Mouse (Mus musculus): ENCODE measurements around the gene Sntb2. TPM values are rescaled to one million over a fixed set of nuclear protein-coding genes. Genes with fewer than 3 reads are reported as not detected.

The Sntb2 gene
- total RNA-seq, 2 experiments from 2014 or later: 16.9 to 20.9 TPM

DNA sequence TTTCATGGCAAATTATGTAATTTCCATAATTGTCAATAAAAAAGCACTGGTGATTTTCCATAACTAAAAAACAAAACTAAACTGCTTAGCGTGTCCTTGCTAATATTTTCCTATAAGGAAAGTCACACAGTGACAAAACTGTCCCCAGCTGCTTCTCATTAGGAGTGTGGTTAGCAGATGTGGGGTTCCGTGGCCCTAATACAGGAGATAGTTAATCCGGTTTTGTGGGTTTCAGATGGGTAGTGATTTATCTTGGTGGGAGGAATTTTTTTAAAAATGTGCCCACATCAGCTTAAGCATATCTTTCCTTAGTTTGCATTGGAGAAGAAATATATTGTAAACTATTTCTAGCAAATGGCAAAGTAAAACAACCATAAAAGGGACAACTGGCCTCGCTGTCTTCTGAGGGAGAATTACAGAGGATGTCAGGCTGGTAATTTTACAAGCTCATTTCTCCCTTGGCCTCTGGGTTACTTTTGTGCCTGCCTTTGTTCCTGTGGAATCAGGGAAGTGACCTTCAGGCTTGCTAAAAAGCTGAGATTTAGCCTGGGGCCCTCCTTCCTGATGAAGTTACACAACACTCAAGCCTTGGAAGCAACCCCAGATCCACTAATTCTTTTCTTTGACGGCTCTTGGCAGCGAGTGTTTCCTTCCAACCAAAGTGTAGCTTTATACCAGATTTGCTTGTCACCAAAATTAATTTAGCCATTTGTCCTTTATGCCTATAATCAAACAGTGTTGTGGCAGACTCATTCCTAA lies 6.2 kb upstream of the Sntb2 start:
- peak in 1 of 2 experiments; percentile 49 for DNase-seq (ENCODE audit: low spot score in 2 of 2)

DNA sequence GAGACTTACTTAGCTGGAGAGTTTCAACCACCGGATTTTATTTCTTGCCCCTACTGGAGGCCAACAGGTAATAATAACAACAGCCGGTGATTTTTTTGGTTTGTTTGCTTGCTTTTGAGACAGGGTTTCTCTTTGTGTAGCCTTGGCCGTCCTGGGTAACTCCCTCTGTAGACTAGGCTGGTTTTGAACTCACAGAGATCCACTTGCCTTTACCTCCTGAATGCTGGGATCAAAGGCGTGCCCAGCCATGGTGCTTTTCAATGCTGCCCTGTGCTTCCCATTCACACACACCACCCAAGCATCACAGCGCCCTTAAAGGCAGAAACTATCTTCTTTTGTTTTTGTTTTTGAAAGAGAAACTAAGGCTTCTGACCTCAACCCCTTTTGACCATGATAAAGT lies 5.6 kb upstream of the Sntb2 start:
- no peak for DNase-seq (ENCODE audit: low spot score in 2 of 2)

DNA sequence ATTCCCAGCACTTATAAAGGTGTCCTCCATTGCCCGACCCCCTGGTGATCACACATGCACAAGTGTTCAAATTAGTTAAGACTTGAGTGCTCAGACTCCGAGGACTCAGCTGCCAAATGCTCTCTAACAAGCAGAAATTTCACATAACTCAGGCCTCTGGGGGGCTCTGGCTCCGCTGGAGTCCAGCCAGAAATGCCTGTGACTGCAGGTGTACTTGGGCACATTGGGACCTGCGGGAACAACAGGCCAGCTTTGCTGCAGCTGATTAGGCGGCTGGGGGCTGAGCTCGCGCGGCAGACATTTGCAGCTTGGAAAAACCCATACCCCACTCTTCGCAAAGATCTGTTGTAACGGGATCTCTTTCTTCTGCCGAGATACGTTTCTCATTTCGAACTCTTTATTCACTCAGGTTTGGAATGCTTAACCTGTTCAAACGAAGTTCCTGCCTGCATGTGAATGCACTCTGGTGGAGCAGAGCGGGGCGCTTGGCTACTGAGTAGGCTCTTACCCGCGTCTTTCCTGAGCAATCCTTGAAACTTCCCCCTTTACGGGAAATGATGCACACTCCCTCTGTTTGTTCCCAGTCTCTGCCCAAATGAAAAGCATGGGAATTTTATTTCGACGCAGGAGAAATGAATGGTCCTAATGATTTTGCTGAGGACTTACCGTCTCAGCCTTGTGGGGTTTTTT lies 3.0 kb upstream of the Sntb2 start:
- no peak for DNase-seq (ENCODE audit: low spot score in 2 of 2)

DNA sequence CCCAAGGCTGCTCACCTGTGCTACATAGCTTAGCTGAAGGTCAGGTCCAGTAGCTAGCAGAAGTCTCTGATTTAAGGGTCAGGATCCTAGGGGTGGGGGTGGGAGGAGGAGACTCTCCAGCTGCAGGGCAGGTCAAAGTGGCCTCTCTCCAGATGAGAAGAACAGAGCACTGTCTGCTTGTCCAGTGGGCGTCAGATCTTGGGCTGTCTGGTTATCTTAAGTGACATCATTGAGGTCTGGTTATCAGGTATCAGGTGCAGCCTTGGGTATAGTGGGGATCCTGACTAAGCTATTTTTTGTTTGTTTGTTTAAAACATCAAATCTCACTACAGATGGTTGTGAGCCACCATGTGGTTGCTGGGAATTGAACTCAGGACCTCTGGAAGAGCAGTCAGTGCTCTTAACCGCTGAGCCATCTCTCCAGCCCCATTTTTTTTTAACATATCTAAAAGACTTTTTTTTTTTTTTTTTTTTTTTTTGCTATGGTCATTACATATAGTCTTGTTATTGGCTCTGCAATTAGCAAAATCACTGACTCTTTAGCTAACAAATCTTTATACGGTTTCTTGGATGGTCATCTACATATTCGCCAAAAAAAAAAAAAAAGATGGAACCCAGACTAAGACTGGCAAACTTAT lies 1.9 kb upstream of the Sntb2 start:
- DNase-seq (ENCODE audit: low spot score in 2 of 2): no peak

DNA sequence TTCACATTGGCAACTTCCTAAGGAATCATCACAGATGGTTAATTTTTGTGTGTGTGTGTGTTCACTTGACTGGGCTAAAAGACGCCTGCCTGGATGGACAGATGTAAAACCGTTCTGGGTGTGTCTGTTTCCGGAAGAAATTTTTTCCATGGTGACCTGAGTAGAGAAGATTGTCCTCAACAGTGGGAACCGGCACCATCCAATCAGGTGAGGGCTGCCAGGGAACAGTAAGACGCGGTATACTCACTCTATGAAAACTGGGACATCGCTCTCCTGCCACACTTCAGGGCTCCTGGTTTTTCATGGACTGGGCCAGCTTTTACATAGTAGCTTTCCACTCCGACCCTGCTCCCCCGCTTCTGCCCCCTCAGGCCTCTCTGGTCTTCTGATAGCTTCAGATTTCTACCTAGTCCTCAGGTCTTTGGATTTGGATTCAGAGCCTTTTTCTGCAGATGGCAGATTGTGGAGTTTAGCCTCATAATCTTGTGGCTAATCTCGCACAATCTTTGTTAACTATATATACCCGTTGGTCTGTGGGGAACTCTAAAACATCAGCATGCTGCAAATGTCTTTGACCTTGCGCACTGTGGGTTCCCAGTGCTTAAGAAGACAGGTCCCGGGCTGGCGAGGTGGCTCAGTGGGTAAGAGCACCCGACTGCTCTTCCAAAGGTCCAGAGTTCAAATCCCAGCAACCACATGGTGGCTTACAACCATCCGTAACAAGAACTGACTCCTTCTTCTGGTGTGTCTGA lies 1.1 kb upstream of the Sntb2 start:
- no peak for DNase-seq (ENCODE audit: low spot score in 2 of 2)

DNA sequence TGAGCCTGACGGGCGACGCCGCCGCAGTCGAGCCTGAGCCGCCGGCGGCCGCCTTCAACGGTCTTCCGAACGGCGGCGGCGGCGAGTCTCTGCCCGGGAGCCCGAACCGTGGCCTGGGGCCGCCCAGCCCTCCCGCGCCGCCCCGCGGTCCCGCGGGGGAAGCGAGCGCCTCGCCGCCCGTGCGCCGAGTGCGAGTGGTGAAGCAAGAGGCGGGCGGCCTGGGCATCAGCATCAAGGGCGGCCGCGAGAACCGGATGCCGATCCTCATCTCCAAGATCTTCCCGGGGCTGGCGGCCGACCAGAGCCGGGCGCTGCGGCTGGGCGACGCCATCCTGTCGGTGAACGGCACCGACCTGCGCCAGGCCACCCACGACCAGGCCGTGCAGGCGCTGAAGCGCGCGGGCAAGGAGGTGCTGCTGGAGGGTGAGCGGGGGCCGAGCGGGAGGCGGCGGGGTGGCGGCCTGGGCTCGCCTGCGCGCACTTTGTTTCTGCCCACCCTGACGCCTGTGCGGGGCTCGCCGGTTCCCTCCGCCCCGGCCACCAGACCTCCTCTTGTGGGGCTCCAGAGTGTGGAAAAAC lies 438 bp downstream of the Sntb2 start:
- peak; percentile 68 to 72 for DNase-seq (ENCODE audit: low spot score in 2 of 2)

DNA sequence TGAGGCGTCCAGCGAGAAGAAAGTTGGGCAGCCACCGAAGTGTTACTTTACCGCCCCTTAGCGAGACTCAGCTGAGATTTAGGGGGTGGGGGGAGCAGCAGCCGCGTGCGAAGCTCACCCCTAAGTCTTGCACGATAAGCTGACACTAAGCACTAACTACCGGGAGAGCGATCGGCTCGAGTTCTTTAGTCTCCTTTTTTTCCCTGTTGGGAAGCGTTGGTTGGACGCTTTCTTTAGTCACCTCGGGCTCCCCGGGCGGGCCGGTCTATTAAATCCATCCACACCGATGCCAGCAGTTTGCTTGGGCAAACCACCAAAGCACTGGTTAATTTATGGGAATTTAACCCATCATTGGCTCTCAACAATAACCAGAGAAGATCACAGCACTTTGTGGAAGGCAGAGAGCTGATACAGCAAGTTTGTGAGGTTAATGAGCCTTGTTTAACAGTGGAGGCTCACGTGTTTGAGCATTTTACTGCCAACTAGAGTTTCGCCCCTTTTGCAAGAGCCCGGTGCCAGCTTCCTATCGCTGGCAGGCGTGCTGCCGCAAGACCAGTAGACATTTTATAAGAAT lies 1.0 kb downstream of the Sntb2 start:
- peak; percentile 46 to 51 for DNase-seq (ENCODE audit: low spot score in 2 of 2)

DNA sequence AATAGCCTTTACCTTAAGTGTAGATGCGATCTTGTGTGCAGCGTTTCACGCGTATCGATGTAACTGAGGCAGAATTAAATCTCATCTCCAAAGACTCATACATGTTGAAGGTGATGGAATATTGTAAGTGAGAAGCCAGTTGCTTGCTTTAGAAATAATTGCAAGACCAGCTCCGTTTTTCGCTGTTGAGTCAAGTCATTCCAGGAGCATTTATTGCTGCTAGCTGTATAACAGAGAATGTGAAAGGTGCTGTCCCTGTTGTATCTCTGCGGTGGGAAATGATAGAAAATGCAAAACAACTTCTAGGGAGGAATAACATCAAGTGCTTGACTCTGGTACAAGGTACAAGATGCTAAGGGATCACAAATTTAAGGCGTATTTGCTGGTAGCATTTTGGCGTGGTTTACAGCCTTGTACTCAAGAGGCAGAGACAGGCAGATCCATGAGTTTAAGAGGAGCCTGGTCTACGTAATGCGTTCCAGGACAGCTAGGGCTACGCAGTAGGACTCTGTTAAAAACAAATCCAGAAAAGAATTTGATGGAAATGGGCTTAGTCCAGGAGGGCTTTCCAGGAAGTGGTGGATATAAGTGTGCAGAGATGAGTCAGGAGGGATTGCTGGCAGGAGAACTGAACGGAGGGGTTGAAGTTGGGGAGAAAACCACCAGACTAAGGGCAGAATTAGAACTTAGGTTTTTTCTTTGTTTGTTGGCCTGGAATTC lies 1.7 kb downstream of the Sntb2 start:
- DNase-seq (ENCODE audit: low spot score in 2 of 2): no peak

DNA sequence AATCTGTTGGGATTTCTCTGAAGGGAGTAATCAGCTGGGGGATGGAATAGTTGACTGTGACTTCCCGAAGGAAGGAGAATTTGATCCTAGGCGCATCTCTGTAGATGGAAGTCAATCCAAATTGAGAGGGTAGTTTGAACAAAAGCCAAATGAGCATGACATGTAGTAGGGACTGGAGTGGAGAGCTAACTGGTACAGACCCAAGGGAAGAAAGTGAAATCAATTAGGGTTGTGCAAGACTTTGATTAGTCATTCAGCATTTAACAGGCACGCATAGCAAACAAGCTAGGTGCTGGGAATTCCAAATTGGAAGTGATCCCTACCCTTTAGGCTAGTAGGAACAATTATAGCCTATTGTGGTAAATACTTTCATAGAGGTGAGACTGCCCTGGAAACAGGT lies 6.3 kb downstream of the Sntb2 start:
- no peak for DNase-seq (ENCODE audit: low spot score in 2 of 2)

DNA sequence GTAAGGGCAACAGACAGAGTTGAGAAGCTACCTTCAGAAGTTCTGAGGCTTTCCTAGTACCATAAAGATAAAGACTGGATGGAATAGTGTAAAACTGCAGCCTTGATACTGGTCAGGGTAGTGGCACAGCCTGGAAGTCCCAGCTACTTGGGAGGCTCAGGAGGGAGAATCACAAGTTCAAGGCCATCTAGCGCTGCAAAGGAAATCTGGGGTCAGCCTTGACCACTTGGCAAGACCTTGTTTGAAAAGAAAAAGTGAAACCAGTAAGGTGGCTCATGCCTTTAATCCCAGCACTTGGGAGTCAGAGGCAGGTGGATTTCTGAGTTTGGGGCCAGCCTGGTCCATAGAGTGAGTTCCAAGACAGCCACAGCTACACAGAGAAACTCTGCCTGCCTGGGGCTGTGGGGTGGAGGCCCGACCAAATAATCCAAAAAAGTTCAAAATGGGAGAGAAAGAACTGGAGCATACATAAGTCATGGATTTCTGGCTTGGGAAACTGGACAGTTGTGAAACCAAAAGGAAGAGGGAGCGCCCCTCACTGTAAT lies 8.4 kb downstream of the Sntb2 start:
- DNase-seq (ENCODE audit: low spot score in 2 of 2): no peak

DNA sequence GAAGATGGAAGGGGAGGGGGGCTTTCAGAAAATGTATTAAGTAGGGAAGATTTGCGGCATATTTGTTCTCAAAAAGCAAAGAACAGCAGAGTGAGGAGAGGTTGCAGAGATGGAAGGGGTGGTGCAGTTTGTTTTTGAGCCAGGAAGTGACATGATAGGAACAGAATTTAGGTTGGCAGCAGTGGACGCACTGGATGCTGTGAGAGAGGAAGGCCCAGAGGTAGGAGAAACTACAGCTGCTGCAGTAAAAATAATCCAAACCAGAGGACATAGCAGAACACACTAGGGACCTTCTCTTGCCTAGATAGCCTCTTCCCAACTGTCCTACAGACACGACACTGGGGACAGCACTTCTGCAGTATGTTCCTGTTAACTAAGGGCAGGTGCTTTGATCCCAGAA lies 9.2 kb downstream of the Sntb2 start:
- DNase-seq (ENCODE audit: low spot score in 2 of 2): no peak

DNA sequence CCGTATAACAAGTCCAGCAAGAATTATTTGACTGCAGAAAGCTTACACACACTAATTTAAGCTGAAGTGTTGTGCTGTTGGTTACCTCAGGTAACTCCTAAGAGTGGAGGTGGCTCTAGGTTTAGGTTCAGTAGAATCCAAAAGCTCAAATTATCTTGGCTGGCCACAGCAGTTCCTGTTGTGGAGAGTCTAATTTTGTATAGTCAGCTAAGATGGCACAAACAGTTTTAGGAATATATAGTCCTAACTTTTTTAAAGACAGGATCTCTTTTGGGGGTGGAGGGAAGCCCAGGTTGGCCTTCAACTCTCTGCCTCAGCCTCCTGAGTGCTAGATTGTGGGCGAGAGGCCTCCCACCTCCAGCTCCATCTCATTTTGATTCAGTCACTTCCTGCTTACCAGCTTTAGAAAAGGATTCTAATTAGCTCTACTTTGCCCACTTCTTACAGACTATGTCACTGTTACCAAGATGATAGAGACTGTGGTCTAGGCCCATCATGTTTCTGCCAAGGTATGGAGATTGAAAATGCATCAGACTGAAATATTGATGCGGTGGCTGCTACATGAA lies 13.2 kb downstream of the Sntb2 start:
- no peak for DNase-seq (ENCODE audit: low spot score in 2 of 2)

DNA sequence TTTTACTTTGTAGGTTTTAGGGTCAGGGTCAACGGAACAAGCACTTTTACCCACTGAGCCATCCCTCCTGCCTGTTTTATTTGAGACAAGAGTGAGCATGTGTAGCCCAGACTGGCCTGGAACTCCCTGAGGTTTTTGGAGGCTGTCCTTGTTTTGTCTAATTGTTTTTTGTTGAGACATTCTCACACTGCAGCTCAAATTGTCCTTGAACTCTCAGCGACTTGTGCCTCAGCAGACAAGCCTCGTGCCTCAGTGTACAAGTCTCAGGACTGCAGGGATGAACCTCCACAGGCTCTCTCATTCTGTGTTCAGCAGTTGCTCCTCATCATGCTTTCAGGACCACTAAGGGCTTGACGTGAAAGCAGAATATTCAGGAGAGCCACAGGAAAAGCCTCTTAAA lies 16.2 kb downstream of the Sntb2 start:
- no peak for DNase-seq (ENCODE audit: low spot score in 2 of 2)

DNA sequence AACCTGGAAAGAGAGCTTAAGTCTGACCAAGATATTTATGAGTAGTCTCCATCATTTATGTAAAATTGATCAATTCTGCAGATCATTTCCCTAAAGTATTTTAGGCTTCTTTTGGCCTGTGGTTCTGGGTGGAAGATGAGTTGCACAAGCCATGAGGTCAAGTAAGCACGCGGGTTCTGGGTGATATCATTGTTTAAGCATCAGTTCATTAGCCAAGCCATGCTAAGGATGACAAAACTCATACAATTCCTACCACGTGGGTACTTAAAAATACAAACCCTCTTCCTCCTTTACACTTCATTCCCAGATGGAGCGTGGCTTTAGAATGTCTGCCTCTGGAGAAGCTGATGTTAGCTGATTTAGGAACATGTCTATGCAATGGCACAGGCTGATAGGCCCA lies 18.0 kb downstream of the Sntb2 start:
- no peak for DNase-seq (ENCODE audit: low spot score in 2 of 2)

DNA sequence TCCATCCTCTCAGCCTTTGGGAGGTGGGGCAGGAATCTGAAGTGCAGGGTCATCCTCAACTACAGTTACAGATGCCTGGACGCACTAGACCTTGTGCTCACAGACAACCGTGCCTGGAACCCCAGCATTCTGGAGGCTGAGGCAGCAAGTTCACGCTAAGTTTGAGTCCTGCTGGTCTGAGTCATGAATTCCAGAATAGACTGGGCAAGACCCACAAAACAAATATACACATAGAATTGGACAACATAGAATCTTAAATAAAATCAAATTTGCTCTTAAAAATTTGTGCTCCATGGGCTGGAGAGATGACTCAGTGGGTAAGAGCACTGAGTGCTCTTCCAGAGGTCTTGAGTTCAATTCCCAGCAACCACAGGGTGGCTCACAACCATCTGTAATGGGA lies 21.5 kb downstream of the Sntb2 start:
- no peak for DNase-seq (ENCODE audit: low spot score in 2 of 2)

DNA sequence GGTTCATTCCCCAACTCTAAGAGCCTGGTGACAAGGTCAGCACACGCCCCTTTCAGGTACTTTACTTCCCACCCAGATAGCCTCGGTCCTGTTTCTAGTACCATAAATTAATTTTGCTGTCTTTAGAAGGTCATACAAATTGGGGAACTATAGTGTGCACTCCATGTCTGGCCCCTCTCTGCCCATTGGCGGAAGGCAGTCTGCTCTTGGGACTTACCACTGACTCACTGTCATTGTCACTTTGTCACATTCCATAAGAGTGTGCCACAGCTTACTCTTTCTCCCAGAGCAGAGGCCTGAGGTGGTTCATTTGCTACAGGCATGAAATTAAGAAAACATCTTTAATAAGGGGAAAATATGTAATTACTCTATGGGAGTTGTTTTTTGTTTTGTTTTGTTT lies 22.7 kb downstream of the Sntb2 start:
- DNase-seq (ENCODE audit: low spot score in 2 of 2): no peak

DNA sequence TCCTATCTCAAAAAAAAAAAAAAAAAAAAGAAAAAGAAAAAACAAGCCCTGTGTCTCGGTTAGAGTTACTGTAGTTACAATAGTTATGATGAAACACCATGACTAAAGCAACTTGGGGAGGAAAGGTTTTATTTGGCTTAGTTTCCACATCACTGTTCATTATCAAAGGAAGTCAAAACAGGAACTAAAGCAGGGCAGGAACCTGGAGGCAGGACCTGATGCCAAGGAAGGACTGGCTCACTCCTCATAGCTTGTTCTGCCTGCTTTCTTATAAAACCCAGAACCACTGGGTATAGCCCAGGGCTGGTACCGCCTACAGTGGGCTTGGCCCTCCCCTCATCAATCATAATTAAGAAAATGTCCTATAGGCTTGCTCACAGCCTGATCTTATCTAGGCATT lies 24.1 kb downstream of the Sntb2 start:
- no peak for DNase-seq (ENCODE audit: low spot score in 2 of 2)

DNA sequence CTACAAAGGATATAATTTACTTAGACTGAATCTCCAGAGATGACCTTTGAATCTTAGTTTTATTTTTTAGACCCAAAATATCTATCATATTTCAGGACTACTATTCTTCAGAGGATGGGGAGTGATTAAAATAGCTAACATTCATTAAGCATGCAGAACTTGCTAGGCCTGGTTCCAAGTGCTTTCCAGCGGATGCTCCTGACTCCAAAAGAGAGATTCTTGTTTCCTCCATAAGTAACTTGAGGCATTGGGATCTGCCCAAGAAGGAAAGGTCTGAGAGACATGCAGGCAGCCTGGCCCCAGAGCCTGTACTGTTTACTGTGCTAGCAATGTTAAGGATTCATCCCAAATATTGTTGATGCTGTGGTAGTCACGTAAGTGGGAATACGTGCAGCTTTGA lies 26.8 kb downstream of the Sntb2 start:
- no peak for DNase-seq (ENCODE audit: low spot score in 2 of 2)

DNA sequence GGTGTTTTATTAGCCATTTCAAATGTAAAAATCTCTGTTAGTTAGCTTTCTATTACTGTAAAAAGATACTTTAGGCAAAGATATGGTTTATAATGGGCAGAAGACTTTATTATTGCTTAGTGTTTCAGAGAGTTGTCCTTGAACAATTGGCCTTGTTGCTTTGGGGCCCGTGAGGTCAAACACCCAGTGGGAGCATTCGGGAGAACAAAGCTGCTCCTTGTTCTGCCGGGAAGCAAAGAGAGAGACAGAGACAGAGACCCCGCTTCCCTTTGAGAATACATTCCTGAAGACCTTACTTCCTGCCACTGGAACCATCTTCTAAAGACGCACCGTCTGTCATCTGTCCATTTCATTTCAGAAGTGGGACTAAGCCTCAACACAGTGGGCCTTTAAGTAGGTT lies 27.8 kb downstream of the Sntb2 start:
- no peak for DNase-seq (ENCODE audit: low spot score in 2 of 2)

DNA sequence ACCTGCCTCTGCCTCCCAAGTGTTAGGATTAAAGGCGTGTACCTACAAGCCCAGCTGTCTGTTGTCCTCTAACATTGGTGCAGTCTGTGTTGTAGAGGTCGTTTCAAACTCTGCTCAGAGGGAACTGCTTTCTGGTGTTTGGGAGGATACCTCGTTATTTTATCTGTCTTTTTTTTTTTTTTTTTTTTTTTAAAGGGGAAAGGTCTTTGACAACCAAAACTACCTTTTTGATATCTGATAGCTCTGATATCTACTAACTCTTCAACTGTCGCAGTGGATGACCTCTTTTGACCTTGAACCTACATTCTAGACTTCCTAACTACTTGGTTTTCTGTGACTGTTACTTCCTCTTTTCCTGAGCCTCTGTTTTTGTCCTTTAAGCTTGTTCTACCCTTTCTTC lies 29.0 kb downstream of the Sntb2 start:
- no peak for DNase-seq (ENCODE audit: low spot score in 2 of 2)
